Mouse (Mus musculus) Patski (cell line): ENCODE data around the gene Reck. TPM values are rescaled to one million over a fixed set of nuclear protein-coding genes. Genes with fewer than 3 reads are reported as not detected.
A peak's percentile ranks its signal among the peaks of the same experiment; 100 is the strongest.

ENCODE experiments used
- ATAC-seq: fragments of 100-300 bp; one replicate; pipeline ENCODE4 v1.8.0; 2021
- CTCF ChIA-PET: fragments of 350-600 bp; sonication (Branson Sonifier 250); formaldehyde crosslinking; loops from one replicate; lab custom pipeline; 2022; ENCODE audit warnings: inconsistent platforms; lab: Charles Lee
- POLR2A ChIA-PET: fragments of 350-600 bp; sonication (Branson Sonifier 250); formaldehyde crosslinking; loops from one replicate; lab custom pipeline; 2022; ENCODE audit warnings: antibody characterized with exemption, inconsistent platforms; lab: Charles Lee
- DNase-seq: peaks from one replicate; pipeline ENCODE4 v3.0.0-alpha.2; 2011; ENCODE audit warnings: low read depth, low spot score
- H3K27me3 ChIP-seq: fragments of 371-371 bp; one replicate; pipeline ENCODE4 v1.5.1; 2021
- CTCF ChIP-seq: fragments of 100-300 bp; IDR thresholded peaks from one replicate; pipeline ENCODE4 v1.5.1; 2021
- in situ Hi-C: fragments of 300-500 bp; cut with MboI; formaldehyde crosslinking; loops from 3 replicates; pipeline ENCODE4 v1.11.1; 2018; ENCODE audit warnings: low pct_unique_long_range_greater_than_20kb, mixed read lengths
- polyA plus RNA-seq: library from polyadenylated mRNA; unstranded; gene quantifications from one replicate; pipeline ENCODE4 v1.2.3, GENCODE M21; 2021

The Reck gene
- polyA plus RNA-seq, 1 experiment from 2014 or later = 3.5 TPM

GRCm38 (mm10) chr4:43936749-43937674 lies 61.7 kb downstream of the Reck start:
- no peak for DNase-seq
- ATAC-seq = no peak
- CTCF ChIA-PET = no interaction called here
- H3K27me3 ChIP-seq = no peaks in the 10 kb centered on the region
- POLR2A ChIA-PET = no interaction called here
- TF ChIP-seq CTCF = no peak
- in situ Hi-C loops = no loop called here

DNA sequence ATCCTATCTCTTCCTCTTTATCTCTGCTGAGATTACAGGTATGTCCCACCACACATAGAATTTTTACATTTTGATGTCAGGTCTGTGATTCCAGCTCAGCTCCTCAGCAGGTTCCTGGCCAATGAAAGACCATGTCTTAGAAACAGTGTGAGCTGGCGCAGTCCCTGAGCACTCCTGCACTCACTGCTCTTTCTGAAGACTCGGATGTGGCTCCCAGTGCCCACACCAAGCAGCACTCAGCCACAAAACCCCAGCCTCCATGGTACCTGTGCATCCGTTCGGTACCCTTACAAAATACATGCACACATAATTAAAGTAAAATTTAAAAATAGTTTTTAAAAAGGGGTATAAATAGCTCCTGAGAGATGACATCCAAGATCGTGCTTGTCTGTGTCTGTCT lies 66.0 kb downstream of the Reck start:
- no peak for ATAC-seq
- DNase-seq = no peak
- POLR2A ChIA-PET = no interaction called here
- TF ChIP-seq CTCF = no peak
- H3K27me3 ChIP-seq = no peaks in the 10 kb centered on the region
- in situ Hi-C loops = no loop called here
- CTCF ChIA-PET = interaction anchor here (1.3 kb wide), 1 partner anchor 16 kb away, joined by 3 read pairs; no protein-coding TSS in a partner anchor

- POLR2A ChIA-PET = interaction anchor here (0.7 kb wide), 1 partner anchor 435 kb away, joined by 5 read pairs; no protein-coding TSS in a partner anchor
- H3K27me3 ChIP-seq = no peaks in the 10 kb centered on the region
- CTCF ChIA-PET = interaction anchor here (1.3 kb wide), 1 partner anchor 17 kb away, joined by 3 read pairs; no protein-coding TSS in a partner anchor
- in situ Hi-C loops = no loop called here
- DNase-seq (no peak), ATAC-seq (no peak)
- TF ChIP-seq CTCF = no peak
These were observed 67.1 kb downstream of the Reck start for GRCm38 (mm10) chr4:43942421-43942820.

DNA sequence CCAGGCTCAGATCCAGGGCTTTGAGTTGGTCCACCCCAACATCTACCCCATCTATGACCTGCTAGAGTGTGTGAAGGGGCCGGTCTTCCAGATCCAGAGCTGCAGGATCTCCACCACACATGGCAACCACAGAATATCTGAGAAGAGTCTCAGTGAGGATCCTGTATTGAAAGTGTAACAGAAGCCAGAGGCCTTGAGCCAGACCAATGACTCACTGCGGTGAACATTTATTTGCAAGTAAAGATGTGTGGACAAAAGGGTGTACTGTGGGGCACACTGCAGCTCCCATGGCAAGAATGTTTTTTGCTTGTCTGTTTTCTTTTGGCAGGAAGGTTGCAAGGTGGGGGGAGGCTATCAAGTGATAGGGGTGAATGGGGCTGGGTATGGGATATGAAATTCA lies 72.2 kb downstream of the Reck start:
- no peaks in the 10 kb centered on the region for H3K27me3 ChIP-seq
- CTCF ChIA-PET = no interaction called here
- in situ Hi-C loops = no loop called here
- DNase-seq = no peak
- TF ChIP-seq CTCF = no peak
- ATAC-seq = no peak
- POLR2A ChIA-PET = no interaction called here

- ChIA-PET POLR2A (interaction anchor here (1.0 to 1.6 kb wide), 3 partner anchors 17 to 26 kb away, joined by 3 to 6 read pairs (median 6); partner anchors contain the start of gene Ccin), CTCF (interaction anchor here (1.3 to 2.1 kb wide), 2 partner anchors 11 to 24 kb away, joined by 4 to 7 read pairs; no protein-coding TSS in a partner anchor)
- no peak for DNase-seq
- in situ Hi-C loops = no loop called here
- no peaks in the 10 kb centered on the region for H3K27me3 ChIP-seq
- TF ChIP-seq CTCF = no peak
- ATAC-seq = peak; percentile 83
These were observed 82.0 kb downstream of the Reck start, which contains the start of gene Glipr2 for GRCm38 (mm10) chr4:43957292-43957845. Gene Glipr2, plus strand, starts transcription at chr4:43957401.

DNA sequence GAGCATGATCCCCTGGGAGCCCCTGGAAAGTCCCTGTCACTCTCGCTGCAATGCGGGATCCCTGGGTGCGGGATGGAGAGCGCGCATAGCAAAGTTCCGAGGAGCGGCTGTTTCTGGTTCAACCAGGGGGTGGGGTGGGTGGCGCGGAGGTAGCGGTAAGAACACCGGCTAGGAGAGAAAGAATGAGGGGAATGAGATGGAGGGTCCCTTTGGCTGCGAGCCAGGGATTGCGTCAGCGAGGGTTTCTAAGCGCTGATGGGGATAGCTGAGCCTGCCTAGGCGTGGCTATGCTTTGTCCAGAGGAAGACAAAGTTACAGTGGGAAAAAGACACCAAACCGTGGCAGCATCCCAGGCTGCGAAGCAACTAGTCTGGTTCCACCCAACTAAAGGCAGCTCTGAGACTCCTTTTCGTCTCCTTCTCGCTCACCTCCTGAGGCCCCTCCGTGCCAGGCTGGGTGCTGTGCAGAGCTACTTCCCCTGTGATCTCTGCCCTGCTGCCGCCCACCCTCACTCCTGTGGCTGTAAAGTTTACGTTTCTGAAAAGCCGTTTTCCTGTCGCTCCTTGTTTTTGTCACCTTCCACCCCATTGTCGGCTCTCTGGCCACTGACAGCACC lies 82.6 kb downstream of the Reck start:
- DNase-seq = no peak
- POLR2A ChIA-PET = interaction anchor here (1.5 to 1.6 kb wide), 2 partner anchors 16 to 21 kb away, joined by 6 read pairs; no protein-coding TSS in a partner anchor
- in situ Hi-C loops = no loop called here
- TF ChIP-seq CTCF = no peak
- CTCF ChIA-PET = interaction anchor here (1.3 to 2.1 kb wide), 2 partner anchors 10 to 23 kb away, joined by 4 to 7 read pairs; no protein-coding TSS in a partner anchor
- no peaks in the 10 kb centered on the region for H3K27me3 ChIP-seq
- peak; percentile 62 for ATAC-seq

- in situ Hi-C loops = no loop called here
- DNase-seq = no peak
- H3K27me3 ChIP-seq = no peaks in the 10 kb centered on the region
- ChIA-PET CTCF (interaction anchor here (2.1 kb wide), 1 partner anchor 8 kb away, joined by 7 read pairs; no protein-coding TSS in a partner anchor), POLR2A (no interaction called here)
- ATAC-seq = no peak
- TF ChIP-seq CTCF = no peak
These were observed 84.3 kb downstream of the Reck start for GRCm38 (mm10) chr4:43959523-43960179.

DNA sequence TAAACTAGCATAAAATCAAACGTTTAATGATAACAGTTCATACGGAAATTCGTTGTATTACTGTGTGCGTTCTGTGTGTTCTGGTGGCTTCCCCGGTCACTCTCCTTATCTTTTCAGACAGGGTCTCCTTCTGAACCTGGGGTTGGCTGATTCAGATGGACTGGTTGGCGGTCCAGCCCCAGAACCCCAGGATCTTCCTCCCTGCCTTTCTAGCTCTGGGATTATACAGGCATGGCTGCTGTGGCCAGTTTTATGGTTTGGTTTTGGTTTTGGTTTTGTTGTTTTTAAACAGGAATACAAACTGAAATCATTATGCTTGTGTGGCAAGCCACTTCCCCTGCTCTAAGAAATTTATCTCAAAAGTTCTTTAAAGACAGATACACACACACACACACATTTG lies 84.9 kb downstream of the Reck start:
- ChIA-PET POLR2A (no interaction called here), CTCF (no interaction called here)
- no peaks in the 10 kb centered on the region for H3K27me3 ChIP-seq
- in situ Hi-C loops = no loop called here
- ATAC-seq = no peak
- no peak for TF ChIP-seq CTCF
- DNase-seq = no peak

DNA sequence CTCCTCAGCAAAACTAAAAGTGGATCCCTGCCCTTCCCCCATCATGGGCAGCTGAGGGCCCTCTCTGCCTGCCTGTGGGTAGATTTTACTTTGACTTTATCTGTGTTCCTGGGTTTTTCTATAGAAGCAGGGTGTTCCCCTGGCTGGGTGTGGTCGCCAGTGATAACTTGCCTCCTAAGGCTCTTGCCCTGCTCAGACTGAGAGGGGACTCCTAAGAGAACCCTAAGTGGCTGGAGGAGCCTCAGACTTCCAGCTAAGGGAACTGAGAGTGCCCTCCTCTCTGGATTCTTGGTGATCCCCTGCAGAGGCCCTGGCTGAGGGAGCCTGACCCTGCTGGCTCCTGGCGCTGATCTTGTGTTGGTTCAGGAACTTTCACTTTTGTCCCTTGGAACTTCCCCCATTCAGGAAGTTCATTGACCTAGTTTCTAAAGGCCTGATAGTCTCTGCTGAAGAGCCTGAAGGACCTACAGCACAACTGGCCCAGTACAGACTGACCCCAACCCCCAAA lies 89.0 kb downstream of the Reck start:
- POLR2A ChIA-PET = no interaction called here
- CTCF ChIA-PET = interaction anchor here (0.6 kb wide), 1 partner anchor 12 kb away, joined by 3 read pairs; no protein-coding TSS in a partner anchor
- H3K27me3 ChIP-seq = no peaks in the 10 kb centered on the region
- TF ChIP-seq CTCF = no peak
- DNase-seq (no peak), ATAC-seq (no peak)
- in situ Hi-C loops = no loop called here
